Mouse (Mus musculus) G1E (cell line): ENCODE results near the gene Id4. TPM values are rescaled to one million over a fixed set of nuclear protein-coding genes. Genes with fewer than 3 reads are reported as not detected.

ENCODE experiments used
- ATAC-seq: 2 replicates; pipeline ENCODE4 v1.8.0; 2016; ENCODE audit warnings: mild to moderate bottlenecking; ENCODE audit not compliant: insufficient number of reproducible peaks, poor library complexity, low FRiP score, severe bottlenecking; ENCODE audit errors: extremely low read depth
- DNase-seq: peaks from one replicate; pipeline ENCODE4 v3.0.0; 2012; ENCODE audit warnings: low spot score
- H3K27me3 ChIP-seq: 2 replicates; pipeline ENCODE4 v1.6.1; 2012; ENCODE audit warnings: mild to moderate bottlenecking, low read length, inconsistent platforms; ENCODE audit not compliant: insufficient read depth
- H3K36me3 ChIP-seq: replicated peaks from 2 replicates; pipeline ENCODE3; 2012; ENCODE audit warnings: mild to moderate bottlenecking, inconsistent platforms
- H3K4me1 ChIP-seq: 2 replicates; pipeline ENCODE4 v1.6.1; 2012; ENCODE audit warnings: low read depth, low read length, inconsistent platforms, mixed read lengths; ENCODE audit not compliant: insufficient read depth
- H3K4me3 ChIP-seq: 2 replicates; pipeline ENCODE4 v1.5.1; 2012; ENCODE audit warnings: low read depth, mild to moderate bottlenecking, inconsistent platforms, low read length, moderate library complexity, mixed read lengths
- H3K9me3 ChIP-seq: replicated peaks from 2 replicates; pipeline ENCODE4 v1.6.1; 2012; ENCODE audit warnings: inconsistent platforms
- CTCF ChIP-seq: IDR thresholded peaks from 2 replicates; pipeline ENCODE4 v1.5.1; 2012; ENCODE audit warnings: low read depth, low read length, inconsistent platforms, mixed read lengths
- GATA1 ChIP-seq: IDR thresholded peaks from 2 replicates; pipeline ENCODE4 v1.6.1; 2012; ENCODE audit warnings: borderline replicate concordance, low read length, inconsistent platforms, mixed read lengths
- GATA2 ChIP-seq: IDR thresholded peaks from 2 replicates; pipeline ENCODE4 v1.6.1; 2012; ENCODE audit warnings: low read depth, low read length, inconsistent platforms, borderline replicate concordance
- POLR2AphosphoS5 ChIP-seq: IDR thresholded peaks from 2 replicates; pipeline ENCODE4 v1.6.1; 2012; ENCODE audit warnings: low read depth, low read length, inconsistent platforms; ENCODE audit not compliant: insufficient replicate concordance
- TAL1 ChIP-seq: conservative IDR thresholded peaks from 2 replicates; pipeline ENCODE4 v1.6.1; 2012; ENCODE audit warnings: low read depth, low read length, inconsistent platforms, mixed read lengths
- polyA plus RNA-seq: library from polyadenylated mRNA; stranded (reverse); fragments of >175 nt; gene quantifications from 2 replicates; pipeline ENCODE4 v1.2.3, GENCODE M21; 2012
- total RNA-seq, 2 experiments: library from RNA; stranded (forward) in 1 of 2; stranded (reverse) in 1 of 2; fragments of 200-1000 nt in 1 of 2; fragments of >200 nt in 1 of 2; fragmentation: Nextera tagmentation in 1 of 2; gene quantifications; 2 replicates each; pipeline ENCODE4 v1.2.3; 2014 to 2017

Id4 gene
- total and polyA plus RNA-seq, 3 experiments: not detected

DNA sequence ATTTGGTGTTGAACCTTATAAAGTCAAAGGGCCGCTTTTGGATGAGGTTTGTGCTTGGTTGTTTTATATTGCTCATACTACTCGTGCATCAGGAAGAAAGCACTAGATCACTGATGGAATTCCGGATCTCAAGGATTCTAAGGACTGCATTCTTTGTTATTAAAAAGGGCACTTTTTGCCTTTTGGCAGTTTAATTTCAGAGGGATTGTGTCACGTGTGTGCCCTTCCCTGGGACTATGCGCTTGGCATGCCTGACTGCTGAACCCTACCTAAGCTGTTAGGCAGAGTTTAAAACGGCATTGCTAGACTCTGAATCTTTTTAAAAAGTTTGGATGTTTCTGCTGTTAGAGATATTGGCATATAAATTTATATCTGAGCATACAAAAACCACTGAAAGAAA is 4.0 kb downstream of the Id4 start:
- H3K27me3 ChIP-seq: no peaks in the 10 kb centered on the region
- H3K4me1 ChIP-seq: no peaks in the 10 kb centered on the region
- TF ChIP-seq CTCF (no peak), GATA1 (no peak)
- ATAC-seq (no peak), DNase-seq (no peak)
- peaks cover 44% of the 10 kb centered on the region for H3K9me3 ChIP-seq
- no peak overlapping the region for H3K4me3 ChIP-seq
- no peaks in the 10 kb centered on the region for H3K36me3 ChIP-seq

DNA sequence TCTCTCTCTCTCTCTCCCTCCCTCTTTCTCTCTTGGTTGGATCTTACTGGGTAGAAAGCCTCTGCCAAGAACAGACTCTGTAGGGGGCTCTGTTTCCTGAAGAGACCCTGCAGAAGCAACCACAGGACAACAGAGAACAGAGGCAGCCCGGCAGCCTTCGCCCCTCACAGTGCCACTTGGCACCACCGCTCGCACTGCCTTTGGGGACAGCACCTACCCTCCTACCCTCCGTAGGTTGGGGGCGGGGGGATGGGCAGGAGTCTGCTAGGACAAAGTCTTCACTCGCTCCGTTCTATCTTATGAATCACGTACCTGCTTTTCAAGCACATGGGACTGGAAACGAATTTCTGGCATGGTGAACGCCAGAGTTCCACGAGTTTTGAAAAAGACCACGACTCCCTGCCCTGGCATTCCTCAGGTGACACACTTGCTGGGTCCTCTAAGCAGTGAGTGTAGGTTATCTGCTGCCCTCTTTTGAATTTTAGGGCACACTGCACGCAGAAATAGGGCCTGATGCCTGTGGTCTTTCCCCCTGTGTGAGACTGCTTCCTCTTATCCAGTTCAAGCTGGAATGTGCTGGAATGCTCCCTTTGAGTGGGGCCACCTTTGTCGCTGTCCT is 12.5 kb downstream of the Id4 start:
- Histone ChIP-seq H3K9me3 (peaks cover 42% of the 10 kb centered on the region), H3K4me1 (no peaks in the 10 kb centered on the region), H3K4me3 (no peak overlapping the region), H3K36me3 (no peaks in the 10 kb centered on the region), H3K27me3 (no peaks in the 10 kb centered on the region)
- no peak for DNase-seq
- no peak for ATAC-seq
- TF ChIP-seq POLR2AphosphoS5 (no peak), GATA2 (no peak), GATA1 (no peak), CTCF (no peak), TAL1 (no peak)

DNA sequence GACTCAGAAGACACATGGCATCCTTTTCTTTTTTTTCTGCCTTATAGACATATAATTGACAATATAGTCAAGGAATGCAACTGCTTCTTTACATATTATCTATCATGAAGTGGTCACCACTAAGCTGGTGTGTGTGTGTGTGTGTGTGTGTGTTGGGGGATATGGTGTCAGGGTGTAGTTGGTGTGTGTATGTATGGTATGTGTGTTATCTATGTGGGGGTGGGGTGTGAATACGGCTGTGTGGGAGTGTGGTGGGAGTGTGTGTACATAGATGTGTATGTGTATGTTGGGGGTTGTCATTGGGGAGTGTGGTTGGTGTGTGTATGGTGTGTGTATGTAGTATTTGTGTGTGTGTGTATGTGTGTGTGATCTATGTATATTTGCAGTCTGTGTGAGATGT is 13.1 kb downstream of the Id4 start:
- no peak for ATAC-seq

DNA sequence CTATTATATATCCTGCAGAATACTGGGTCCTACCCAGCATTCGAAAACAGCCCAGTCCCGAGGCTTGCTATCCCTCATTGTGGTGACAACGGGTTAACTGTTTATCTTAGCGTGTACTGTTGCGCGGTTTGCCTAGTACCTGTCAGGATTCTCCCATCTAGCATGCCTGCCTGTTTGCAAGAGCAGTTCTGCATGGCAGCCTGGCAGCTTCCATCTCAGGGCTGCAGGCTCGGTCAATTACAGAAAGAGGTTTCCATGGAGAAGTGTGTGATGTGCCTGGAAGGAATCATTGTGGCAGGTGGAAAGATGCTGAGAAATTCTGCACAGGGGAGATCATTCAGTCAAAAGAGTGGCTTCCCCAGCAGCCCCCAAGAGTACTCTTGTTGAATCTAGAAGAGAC is 16.0 kb downstream of the Id4 start:
- no peaks in the 10 kb centered on the region for H3K36me3 ChIP-seq
- no peaks in the 10 kb centered on the region for H3K27me3 ChIP-seq
- peaks cover 41% of the 10 kb centered on the region for H3K9me3 ChIP-seq
- ATAC-seq (no peak), DNase-seq (no peak)
- H3K4me3 ChIP-seq: no peak overlapping the region
- H3K4me1 ChIP-seq: no peaks in the 10 kb centered on the region
- TF ChIP-seq POLR2AphosphoS5 (no peak), TAL1 (no peak), CTCF (no peak), GATA1 (no peak), GATA2 (no peak)

More for the DNA sequence above, 13.1 kb downstream of the Id4 start:
- Histone ChIP-seq H3K9me3 (peaks cover 43% of the 10 kb centered on the region), H3K4me3 (no peak overlapping the region; the same call in 1 of the 2 replicates), H3K27me3 (no peaks in the 10 kb centered on the region), H3K36me3 (no peaks in the 10 kb centered on the region), H3K4me1 (no peaks in the 10 kb centered on the region)
- no peak for DNase-seq
- TF ChIP-seq TAL1 (no peak), GATA2 (no peak), POLR2AphosphoS5 (no peak)

DNA sequence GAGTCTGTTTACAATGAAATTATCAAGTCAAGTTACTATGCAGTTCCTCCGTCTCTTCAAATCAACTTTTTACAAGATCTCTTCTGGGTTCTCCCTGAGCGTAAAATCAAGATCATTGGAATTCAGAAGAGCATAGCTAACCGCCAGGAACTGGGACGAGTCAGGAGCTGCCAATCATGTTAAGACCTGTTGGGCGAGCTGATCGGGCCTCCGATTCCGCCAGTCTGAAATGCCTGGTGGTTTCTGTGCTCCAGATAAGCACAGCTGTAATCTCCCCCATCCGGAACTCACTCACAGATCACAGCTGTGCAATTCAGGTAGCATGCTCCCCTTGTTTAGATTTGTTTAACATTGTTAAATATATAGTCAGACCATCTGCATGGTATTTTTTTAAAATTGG is 23.4 kb downstream of the Id4 start:
- DNase-seq (no peak), ATAC-seq (no peak)
- no peak overlapping the region for H3K4me3 ChIP-seq
- no peaks in the 10 kb centered on the region for H3K4me1 ChIP-seq
- no peak for TF ChIP-seq CTCF
- TF ChIP-seq GATA1: no peak
- no peak for TF ChIP-seq POLR2AphosphoS5
- no peak for TF ChIP-seq TAL1
- no peak for TF ChIP-seq GATA2
- peaks cover 37% of the 10 kb centered on the region for H3K9me3 ChIP-seq
- H3K36me3 ChIP-seq: no peaks in the 10 kb centered on the region
- H3K27me3 ChIP-seq: no peaks in the 10 kb centered on the region

DNA sequence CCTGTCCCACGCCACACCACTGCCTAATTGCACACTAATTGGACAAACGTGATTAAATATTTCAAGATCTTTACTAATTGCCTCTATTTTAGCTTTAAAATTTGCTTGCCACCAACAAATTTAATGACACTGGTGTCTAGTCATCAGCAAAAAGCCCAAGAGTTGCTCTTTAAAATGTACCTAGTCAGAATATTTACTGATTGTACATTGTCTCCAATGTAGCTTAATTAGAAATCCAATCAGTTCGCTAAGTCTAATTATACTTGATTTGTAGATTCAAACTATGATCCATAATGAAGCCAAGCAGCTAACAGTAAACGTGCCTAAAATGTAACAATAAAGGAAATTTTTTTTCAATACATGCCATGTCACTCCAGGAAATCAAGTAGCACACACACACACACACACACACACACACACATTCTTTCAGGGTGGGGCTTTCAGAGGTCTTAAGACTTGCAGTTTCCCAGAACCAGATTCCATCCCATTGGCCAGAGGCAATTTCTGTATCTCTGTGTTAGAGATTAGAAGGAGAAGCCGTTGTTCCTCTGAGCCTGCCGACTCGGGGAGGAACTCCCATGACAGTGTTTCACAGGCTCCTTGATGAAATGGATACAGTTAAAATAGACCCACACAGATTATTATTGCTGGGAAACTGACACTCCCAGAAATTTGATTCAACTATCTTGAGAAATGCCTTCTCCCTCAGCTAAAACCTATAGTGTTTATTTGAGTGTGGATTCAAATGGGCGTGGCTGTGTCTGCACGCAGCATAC is 24.1 kb downstream of the Id4 start:
- Histone ChIP-seq H3K4me1 (no peaks in the 10 kb centered on the region), H3K9me3 (peaks cover 37% of the 10 kb centered on the region), H3K27me3 (no peaks in the 10 kb centered on the region), H3K4me3 (no peak overlapping the region), H3K36me3 (no peaks in the 10 kb centered on the region)
- ATAC-seq: no peak
- TF ChIP-seq GATA2 (no peak), CTCF (no peak), TAL1 (no peak), GATA1 (no peak), POLR2AphosphoS5 (no peak)
- no peak for DNase-seq

DNA sequence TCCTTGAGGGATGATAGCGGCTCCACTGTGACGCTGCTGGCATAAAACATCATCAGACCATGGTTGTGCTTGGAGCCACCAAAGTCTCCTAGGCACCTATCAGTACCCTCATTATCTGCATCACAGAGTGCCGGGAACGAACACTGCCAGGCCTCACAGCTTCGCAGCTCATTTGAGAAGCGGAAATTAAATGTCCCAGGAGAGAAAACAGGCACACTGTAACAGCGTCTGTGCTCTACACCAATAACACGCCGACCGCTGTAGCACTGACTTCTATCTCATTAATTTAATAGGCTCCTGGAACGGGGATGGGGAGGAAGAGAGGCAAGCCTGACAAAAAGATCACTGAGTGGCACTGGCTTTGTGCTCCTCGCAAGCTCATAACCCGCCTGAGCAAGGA is 29.4 kb downstream of the Id4 start:
- no peaks in the 10 kb centered on the region for H3K27me3 ChIP-seq
- TF ChIP-seq GATA2 (no peak), GATA1 (no peak), CTCF (no peak), TAL1 (no peak), POLR2AphosphoS5 (no peak)
- H3K4me3 ChIP-seq: no peak overlapping the region
- peaks cover 54% of the 10 kb centered on the region for H3K9me3 ChIP-seq
- H3K36me3 ChIP-seq: no peaks in the 10 kb centered on the region
- DNase-seq: no peak
- H3K4me1 ChIP-seq: no peaks in the 10 kb centered on the region
- ATAC-seq: no peak
